Mouse (Mus musculus) embryonic facial prominence, embryonic 11.5 days (tissue): Measurements from ENCODE around the gene Creld1. TPM values are rescaled to one million over a fixed set of nuclear protein-coding genes. Genes with fewer than 3 reads are reported as not detected.

Experiments
- ATAC-seq: fragments of 200-750 bp; cut with Nextera tagmentation; replicated peaks from 2 replicates; pipeline ENCODE4 v1.8.0; 2017; ENCODE audit warnings: low read depth; ENCODE audit not compliant: insufficient number of reproducible peaks, low FRiP score, low TSS enrichment
- DNase-seq: peaks from one replicate; pipeline ENCODE4 v3.0.0-alpha.2; 2015; ENCODE audit warnings: low spot score
- H3K27ac ChIP-seq: fragments of 300-500 bp; sonication (generic); replicated peaks from 2 replicates; pipeline ENCODE4 v1.5.1; 2014; ENCODE audit warnings: mild to moderate bottlenecking, low read depth, low read length, control low read depth
- H3K27me3 ChIP-seq: fragments of 300-500 bp; sonication (generic); 2 replicates; pipeline ENCODE4 v1.6.1; 2014; ENCODE audit warnings: mild to moderate bottlenecking, low read length, moderate library complexity, mixed read lengths; ENCODE audit not compliant: control insufficient read depth, insufficient read depth
- H3K36me3 ChIP-seq: fragments of 300-500 bp; sonication (generic); replicated peaks from 2 replicates; pipeline ENCODE4 v1.6.1; 2014; ENCODE audit warnings: low read depth, mild to moderate bottlenecking, low read length, moderate library complexity, mixed read lengths; ENCODE audit not compliant: control insufficient read depth, insufficient read depth
- H3K4me1 ChIP-seq: fragments of 300-500 bp; sonication (generic); 2 replicates; pipeline ENCODE4 v1.6.1; 2014; ENCODE audit warnings: low read length, mixed read lengths; ENCODE audit not compliant: control insufficient read depth, insufficient read depth
- H3K4me2 ChIP-seq: fragments of 300-500 bp; sonication (generic); 2 replicates; pipeline ENCODE4 v1.6.1; 2014; ENCODE audit warnings: low read depth, mild to moderate bottlenecking, control low read depth, low read length, moderate library complexity
- H3K4me3 ChIP-seq: fragments of 300-500 bp; sonication (generic); 2 replicates; pipeline ENCODE4 v1.5.1; 2014; ENCODE audit warnings: low read depth, low read length, control low read depth
- H3K9ac ChIP-seq: fragments of 300-500 bp; sonication (generic); replicated peaks from 2 replicates; pipeline ENCODE4 v1.6.1; 2014; ENCODE audit warnings: mild to moderate bottlenecking, control low read depth, low read length
- H3K9me3 ChIP-seq: fragments of 300-500 bp; sonication (generic); replicated peaks from 2 replicates; pipeline ENCODE4 v1.6.1; 2016; ENCODE audit warnings: mild to moderate bottlenecking, low read length, inconsistent platforms, mixed read lengths; ENCODE audit not compliant: control insufficient read depth
- WGBS: fragments of 180-500 bp; shearing (Covaris S2); extraction: QIAGEN DNeasy Blood & Tissue Kit; methylation state at CpG from one replicate; pipeline ENCODE4 v1.1.7; 2014; 5-methylcytosine and 5-hydroxymethylcytosine counted together
- polyA plus RNA-seq: library from polyadenylated mRNA; unstranded; fragments of >200 nt; fragmentation: Nextera tagmentation; extraction: Ambion mirVana; gene quantifications from 2 replicates; pipeline ENCODE4 v1.2.1, GENCODE M21; 2014

The Creld1 gene
- polyA plus RNA-seq, 1 experiment from 2014 or later, result 13.1 TPM

- H3K9me3 ChIP-seq, result no peaks in the 10 kb centered on the region
- ATAC-seq (no peak), DNase-seq (no peak)
- H3K27ac ChIP-seq, result no peak overlapping the region
- H3K9ac ChIP-seq, result no peak overlapping the region
- no peak overlapping the region for H3K4me2 ChIP-seq
- no peaks in the 10 kb centered on the region; the same call in 1 of the 2 replicates for H3K27me3 ChIP-seq
- no peaks in the 10 kb centered on the region for H3K4me1 ChIP-seq
- no peaks in the 10 kb centered on the region for H3K36me3 ChIP-seq
- WGBS, result 83% methylated on average over 1 of the region's 1 CpGs
- H3K4me3 ChIP-seq, result no peak overlapping the region
Measured at GRCm38 (mm10) chr6:113505689-113506088, 22.6 kb downstream of the Creld1 start.

GRCm38 (mm10) chr6:113507130-113507529, 24.0 kb downstream of the Creld1 start:
- Histone ChIP-seq H3K9ac (no peak overlapping the region), H3K27me3 (no peaks in the 10 kb centered on the region), H3K36me3 (no peaks in the 10 kb centered on the region), H3K4me1 (no peaks in the 10 kb centered on the region), H3K4me3 (no peak overlapping the region), H3K4me2 (no peak overlapping the region), H3K9me3 (no peaks in the 10 kb centered on the region), H3K27ac (no peak overlapping the region)
- DNase-seq (no peak), ATAC-seq (no peak)

GRCm38 (mm10) chr6:113508272-113508946, 25.3 kb downstream of the Creld1 start:
- H3K27ac ChIP-seq, result no peak overlapping the region
- WGBS, result 61% methylated on average over 7 of the region's 7 CpGs
- DNase-seq, result no peak
- H3K27me3 ChIP-seq, result no peaks in the 10 kb centered on the region
- no peak; the same call in 1 of the 2 replicates for ATAC-seq
- H3K9me3 ChIP-seq, result no peaks in the 10 kb centered on the region
- no peak overlapping the region for H3K4me2 ChIP-seq
- no peak overlapping the region for H3K4me3 ChIP-seq
- no peaks in the 10 kb centered on the region for H3K4me1 ChIP-seq
- H3K9ac ChIP-seq, result no peak overlapping the region; the same call in 1 of the 2 replicates
- H3K36me3 ChIP-seq, result no peaks in the 10 kb centered on the region

GRCm38 (mm10) chr6:113508947-113509280, 25.8 kb downstream of the Creld1 start:
- ATAC-seq (no peak), DNase-seq (no peak)
- Histone ChIP-seq H3K4me3 (no peak overlapping the region), H3K9me3 (no peaks in the 10 kb centered on the region), H3K4me2 (no peak overlapping the region), H3K36me3 (no peaks in the 10 kb centered on the region; the same call in 1 of the 2 replicates), H3K9ac (no peak overlapping the region), H3K4me1 (no peaks in the 10 kb centered on the region), H3K27me3 (no peaks in the 10 kb centered on the region), H3K27ac (no peak overlapping the region)
- WGBS, result 47% methylated on average over 5 of the region's 5 CpGs

- WGBS, result 91% methylated on average over 6 of the region's 6 CpGs
- Histone ChIP-seq H3K4me2 (no peak overlapping the region), H3K4me3 (no peak overlapping the region), H3K36me3 (peaks cover 16% of the 10 kb centered on the region), H3K27ac (no peak overlapping the region), H3K4me1 (no peaks in the 10 kb centered on the region), H3K9me3 (no peaks in the 10 kb centered on the region), H3K27me3 (no peaks in the 10 kb centered on the region), H3K9ac (no peak overlapping the region)
- DNase-seq (no peak), ATAC-seq (no peak)
Measured at GRCm38 (mm10) chr6:113513944-113514343, 30.8 kb downstream of the Creld1 start.

- Histone ChIP-seq H3K4me1 (no peaks in the 10 kb centered on the region), H3K36me3 (peaks cover 21% of the 10 kb centered on the region), H3K4me3 (no peak overlapping the region), H3K27me3 (no peaks in the 10 kb centered on the region), H3K9me3 (no peaks in the 10 kb centered on the region), H3K4me2 (no peak overlapping the region), H3K9ac (no peak overlapping the region), H3K27ac (no peak overlapping the region)
- ATAC-seq (no peak), DNase-seq (no peak)
- WGBS, result 93% methylated on average over 3 of the region's 3 CpGs
Measured at GRCm38 (mm10) chr6:113514600-113514999, 31.5 kb downstream of the Creld1 start.

- H3K27ac ChIP-seq, result no peak overlapping the region
- H3K36me3 ChIP-seq, result peaks cover 27% of the 10 kb centered on the region
- no peak overlapping the region for H3K4me3 ChIP-seq
- no peak overlapping the region for H3K4me2 ChIP-seq
- 93% methylated on average over 8 of the region's 8 CpGs for WGBS
- ATAC-seq (no peak), DNase-seq (no peak)
- H3K9me3 ChIP-seq, result no peaks in the 10 kb centered on the region
- no peaks in the 10 kb centered on the region for H3K4me1 ChIP-seq
- H3K9ac ChIP-seq, result no peak overlapping the region
- no peaks in the 10 kb centered on the region for H3K27me3 ChIP-seq
Measured at GRCm38 (mm10) chr6:113517434-113518080, 34.5 kb downstream of the Creld1 start.

- DNase-seq (no peak), ATAC-seq (no peak)
- no peaks in the 10 kb centered on the region for H3K27me3 ChIP-seq
- no peak overlapping the region for H3K9ac ChIP-seq
- no peak overlapping the region for H3K4me3 ChIP-seq
- no peak overlapping the region for H3K4me2 ChIP-seq
- no peaks in the 10 kb centered on the region for H3K4me1 ChIP-seq
- 77% methylated on average over 1 of the region's 1 CpGs for WGBS
- H3K27ac ChIP-seq, result no peak overlapping the region
- H3K36me3 ChIP-seq, result peaks cover 14% of the 10 kb centered on the region
- H3K9me3 ChIP-seq, result no peaks in the 10 kb centered on the region
Measured at GRCm38 (mm10) chr6:113522310-113522709, 39.2 kb downstream of the Creld1 start.
